Mouse (Mus musculus): ENCODE results near the gene Rpl36a. TPM values are rescaled to one million over a fixed set of nuclear protein-coding genes. Genes with fewer than 3 reads are reported as not detected.

Rpl36a gene
- polyA plus RNA-seq, 1 experiment from 2014 or later = 609 TPM

GRCm38 (mm10) chrX:134635860-134636259 is 50.4 kb downstream of the Rpl36a start:
- no peak for DNase-seq (ENCODE audit: low spot score)
- H3K4me3 ChIP-seq (ENCODE audit: low read depth, low read length) = no peak overlapping the region
- H3K4me1 ChIP-seq (replicated peaks; ENCODE audit: control insufficient read depth, insufficient read depth, low read length) = no peaks in the 10 kb centered on the region
- no peaks in the 10 kb centered on the region for H3K36me3 ChIP-seq (ENCODE audit: control insufficient read depth, insufficient read depth, low read length)
- H3K4me2 ChIP-seq (ENCODE audit: low read length) = no peak overlapping the region
- H3K27ac ChIP-seq (ENCODE audit: low read depth) = no peak overlapping the region
- no peak for ATAC-seq (replicated peaks; ENCODE audit: low FRiP score, low TSS enrichment, low read depth)
- H3K9ac ChIP-seq (ENCODE audit: low read length) = no peak overlapping the region
- WGBS = 39% methylated on average over 3 of the region's 3 CpGs
- H3K27me3 ChIP-seq (replicated peaks; ENCODE audit: control insufficient read depth, insufficient read depth, low read length) = no peaks in the 10 kb centered on the region
- no peaks in the 10 kb centered on the region for H3K9me3 ChIP-seq (ENCODE audit: control insufficient read depth, low read length)

Other genes with a start within 250 kb of the Rpl36a start
- gene Drp2, start 181.1 kb upstream of the Rpl36a start, polyA plus RNA-seq (2014; fragmentation: Nextera tagmentation; extraction: Ambion mirVana) = 1.6 and 2.0 TPM in 2 replicates
- 0.15 TPM in 1 of 2 replicates, not detected in the other for gene Taf7l, start 109.2 kb upstream of the Rpl36a start, polyA plus RNA-seq (2014; fragmentation: Nextera tagmentation; extraction: Ambion mirVana)
- gene Timm8a1, start 43.8 kb upstream of the Rpl36a start, polyA plus RNA-seq (2014; fragmentation: Nextera tagmentation; extraction: Ambion mirVana) = 115 and 122 TPM in 2 replicates
- 0.76 and 0.77 TPM in 2 replicates for gene Btk, start 2.1 kb upstream of the Rpl36a start, polyA plus RNA-seq (2014; fragmentation: Nextera tagmentation; extraction: Ambion mirVana)
- gene Gla, start 15.5 kb downstream of the Rpl36a start, polyA plus RNA-seq (2014; fragmentation: Nextera tagmentation; extraction: Ambion mirVana) = 7.1 and 7.4 TPM in 2 replicates
- 84.7 and 93.2 TPM in 2 replicates for gene Hnrnph2, start 15.5 kb downstream of the Rpl36a start, polyA plus RNA-seq (2014; fragmentation: Nextera tagmentation; extraction: Ambion mirVana)
- gene Armcx4, start 100.9 kb downstream of the Rpl36a start, polyA plus RNA-seq (2014; fragmentation: Nextera tagmentation; extraction: Ambion mirVana) = 4.3 and 4.6 TPM in 2 replicates
- 40.7 and 44.5 TPM in 2 replicates for gene Armcx1, start 132.3 kb downstream of the Rpl36a start, polyA plus RNA-seq (2014; fragmentation: Nextera tagmentation; extraction: Ambion mirVana)
- gene Armcx6, start 165.8 kb downstream of the Rpl36a start, polyA plus RNA-seq (2014; fragmentation: Nextera tagmentation; extraction: Ambion mirVana) = 21.6 and 22.7 TPM in 2 replicates
- 68.2 and 72.7 TPM in 2 replicates for gene Armcx3, start 170.9 kb downstream of the Rpl36a start, polyA plus RNA-seq (2014; fragmentation: Nextera tagmentation; extraction: Ambion mirVana)
- 49.5 and 55.9 TPM in 2 replicates for gene Armcx2, start 223.6 kb downstream of the Rpl36a start, polyA plus RNA-seq (2014; fragmentation: Nextera tagmentation; extraction: Ambion mirVana)

Data from intestine, embryonic 14.5 days (tissue).